Mouse (Mus musculus) C2C12 (cell line): ENCODE data around the gene Hoxb4. TPM values are rescaled to one million over a fixed set of nuclear protein-coding genes. Genes with fewer than 3 reads are reported as not detected.

Experiments
- H3K27me3 ChIP-seq: one replicate; pipeline ENCODE4 v1.6.1; 2011; ENCODE audit not compliant: control insufficient read depth, insufficient read depth, insufficient read length
- H3K36me3 ChIP-seq: one replicate; pipeline ENCODE4 v1.6.1; 2011; ENCODE audit not compliant: control insufficient read depth, insufficient read depth
- H3K4me3 ChIP-seq: one replicate; pipeline ENCODE4 v1.5.1; 2011; ENCODE audit warnings: mild to moderate bottlenecking, control low read depth; ENCODE audit not compliant: poor library complexity, insufficient read depth, severe bottlenecking
- H3K79me2 ChIP-seq: one replicate; pipeline ENCODE4 v1.6.1; 2011; ENCODE audit not compliant: control insufficient read depth, insufficient read depth
- H3K79me3 ChIP-seq: one replicate; pipeline ENCODE4 v1.6.1; 2011; ENCODE audit warnings: low read depth, control low read depth
- H3ac ChIP-seq: one replicate; pipeline ENCODE3; 2011; ENCODE audit warnings: low read depth; ENCODE audit not compliant: control insufficient read depth, insufficient read length
- CEBPB ChIP-seq: IDR thresholded peaks from one replicate; pipeline ENCODE4 v1.6.1; 2011; ENCODE audit warnings: low read depth, mild to moderate bottlenecking, control low read depth, moderate library complexity
- CTCF ChIP-seq: IDR thresholded peaks from one replicate; pipeline ENCODE4 v1.5.1; 2011; ENCODE audit not compliant: control insufficient read depth, insufficient read depth, insufficient read length
- FOSL1 ChIP-seq: IDR thresholded peaks from one replicate; pipeline ENCODE4 v1.8.0; 2011; ENCODE audit warnings: mild to moderate bottlenecking, low read length; ENCODE audit not compliant: poor library complexity, insufficient read depth, severe bottlenecking
- MAX ChIP-seq: IDR thresholded peaks from one replicate; pipeline ENCODE4 v1.6.1; 2011; ENCODE audit warnings: mild to moderate bottlenecking, control low read depth
- MYOD1 ChIP-seq: IDR thresholded peaks from one replicate; pipeline ENCODE4 v1.6.1; 2011; ENCODE audit warnings: low read depth; ENCODE audit not compliant: control insufficient read depth, insufficient read length
- MYOG ChIP-seq: IDR thresholded peaks from one replicate; pipeline ENCODE4 v1.6.1; 2011; ENCODE audit not compliant: control insufficient read depth, insufficient read length; ENCODE audit errors: extremely low read depth
- USF1 ChIP-seq: IDR thresholded peaks from one replicate; pipeline ENCODE4 v1.6.1; 2011; ENCODE audit warnings: low read depth, mild to moderate bottlenecking, control low read depth, moderate library complexity
- polyA plus RNA-seq: library from polyadenylated mRNA; unstranded; fragments of >200 nt; fragmentation: generic; extraction: Trizol; gene quantifications from one replicate; pipeline ENCODE4 v1.2.1, GENCODE M21; 2012; ENCODE audit warnings: missing spikeins

The Hoxb4 gene
- polyA plus RNA-seq, 1 experiment, result 0.02 TPM

DNA sequence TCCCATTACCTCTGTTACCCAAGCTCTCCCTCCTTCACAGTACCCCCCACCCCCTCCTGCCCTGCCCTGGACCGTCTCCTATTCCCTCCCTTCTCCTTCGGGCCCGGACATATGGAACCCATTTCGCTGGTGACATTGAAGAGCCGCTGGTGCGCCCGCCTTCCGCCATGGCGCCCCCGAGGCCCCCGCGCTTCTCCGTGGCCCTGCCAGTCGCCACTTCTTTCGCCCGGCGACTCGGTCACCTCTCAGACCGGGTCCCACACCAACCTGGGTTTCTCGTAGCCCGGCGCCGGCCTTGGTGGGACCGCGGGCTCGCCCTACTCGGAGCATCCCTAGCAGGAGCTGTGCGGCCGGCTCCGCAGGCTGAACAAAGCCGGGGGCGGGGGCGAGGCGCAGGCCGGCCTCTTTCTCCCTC is 14.6 kb downstream of the Hoxb4 start:
- no peaks in the 10 kb centered on the region for H3K79me2 ChIP-seq
- TF ChIP-seq MYOG (no peak), FOSL1 (no peak), USF1 (no peak), MYOD1 (no peak), CEBPB (no peak), MAX (no peak), CTCF (no peak)
- no peaks in the 10 kb centered on the region for H3K79me3 ChIP-seq
- H3ac ChIP-seq, result no peak overlapping the region
- no peak overlapping the region for H3K4me3 ChIP-seq
- H3K27me3 ChIP-seq, result peaks cover 89% of the 10 kb centered on the region
- H3K36me3 ChIP-seq, result no peaks in the 10 kb centered on the region

DNA sequence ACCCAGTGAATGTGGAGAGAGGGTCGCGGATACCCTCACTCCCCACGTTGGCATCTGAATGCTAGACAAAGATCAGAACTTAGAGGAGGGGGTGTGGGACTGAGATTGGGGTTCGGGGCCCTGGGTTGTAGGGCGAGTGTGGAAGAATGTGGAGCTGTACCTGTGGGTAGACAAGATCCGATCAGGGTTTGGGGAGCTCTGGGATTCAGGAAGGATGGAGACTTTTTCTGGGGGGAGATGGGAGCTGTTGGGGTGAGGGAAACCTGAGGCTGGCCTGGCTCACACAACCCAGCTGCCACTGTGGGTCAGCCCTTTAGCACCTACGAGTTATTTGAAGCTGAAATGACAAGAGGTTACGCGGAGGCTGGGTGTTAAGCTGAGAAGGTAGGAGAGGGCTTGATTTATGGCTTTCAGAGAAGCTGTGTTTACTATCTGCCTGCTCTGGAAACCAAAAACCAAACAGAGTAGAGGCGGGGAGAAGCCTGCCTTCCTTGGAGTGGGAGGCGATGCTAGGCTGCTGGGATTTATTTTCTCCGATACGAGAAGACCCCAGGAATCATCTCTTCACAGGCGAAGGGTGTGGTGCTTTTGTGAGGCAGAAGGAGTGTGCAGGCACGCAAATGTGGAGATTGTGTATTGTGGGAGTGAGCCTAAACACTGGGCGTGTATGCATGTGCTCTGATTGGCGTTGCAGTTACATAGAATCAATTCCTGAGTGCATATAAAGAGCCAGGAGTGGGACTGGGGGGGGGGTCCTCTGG is 15.4 kb downstream of the Hoxb4 start:
- no peaks in the 10 kb centered on the region for H3K36me3 ChIP-seq
- H3ac ChIP-seq, result no peak overlapping the region
- no peaks in the 10 kb centered on the region for H3K79me2 ChIP-seq
- H3K27me3 ChIP-seq, result peaks cover 92% of the 10 kb centered on the region
- no peak overlapping the region for H3K4me3 ChIP-seq
- no peak for TF ChIP-seq MYOG
- no peak for TF ChIP-seq USF1
- TF ChIP-seq MYOD1, result no peak
- TF ChIP-seq CEBPB, result no peak
- TF ChIP-seq MAX, result no peak
- no peak for TF ChIP-seq CTCF
- TF ChIP-seq FOSL1, result no peak
- H3K79me3 ChIP-seq, result no peaks in the 10 kb centered on the region

GRCm38 (mm10) chr11:96334002-96334364 is 15.9 kb downstream of the Hoxb4 start:
- no peak for TF ChIP-seq MAX
- no peak for TF ChIP-seq CEBPB
- no peak for TF ChIP-seq USF1
- Histone ChIP-seq H3K4me3 (no peak overlapping the region), H3K27me3 (peaks cover 92% of the 10 kb centered on the region)

DNA sequence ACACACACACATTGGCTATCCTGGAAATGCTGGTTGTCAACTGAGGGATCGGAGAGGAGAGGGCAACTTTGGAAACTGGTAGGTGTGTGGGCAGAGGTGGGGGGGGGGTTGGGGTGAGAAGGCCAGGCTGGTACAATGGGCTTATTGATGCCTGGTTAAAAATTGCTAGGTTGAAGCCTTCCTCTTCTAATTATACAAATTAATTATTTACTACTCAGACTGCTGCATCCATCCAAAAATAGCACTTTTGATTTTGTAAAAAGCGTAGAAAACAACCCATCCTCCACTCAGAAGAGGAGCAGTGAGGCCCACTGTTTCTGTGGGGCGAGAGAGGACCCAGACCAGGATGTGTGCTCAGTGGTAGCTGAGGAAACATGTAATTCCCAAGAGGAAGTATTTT is 16.9 kb downstream of the Hoxb4 start:
- TF ChIP-seq CTCF, result no peak
- no peak for TF ChIP-seq FOSL1
- Histone ChIP-seq H3K36me3 (no peaks in the 10 kb centered on the region), H3K79me2 (no peaks in the 10 kb centered on the region), H3K4me3 (no peak overlapping the region), H3ac (no peak overlapping the region), H3K79me3 (no peaks in the 10 kb centered on the region), H3K27me3 (peaks cover 92% of the 10 kb centered on the region)

More at GRCm38 (mm10) chr11:96334002-96334364, 15.9 kb downstream of the Hoxb4 start:
- H3K79me3 ChIP-seq, result no peaks in the 10 kb centered on the region
- no peaks in the 10 kb centered on the region for H3K79me2 ChIP-seq
- H3K36me3 ChIP-seq, result no peaks in the 10 kb centered on the region
- H3ac ChIP-seq, result no peak overlapping the region

DNA sequence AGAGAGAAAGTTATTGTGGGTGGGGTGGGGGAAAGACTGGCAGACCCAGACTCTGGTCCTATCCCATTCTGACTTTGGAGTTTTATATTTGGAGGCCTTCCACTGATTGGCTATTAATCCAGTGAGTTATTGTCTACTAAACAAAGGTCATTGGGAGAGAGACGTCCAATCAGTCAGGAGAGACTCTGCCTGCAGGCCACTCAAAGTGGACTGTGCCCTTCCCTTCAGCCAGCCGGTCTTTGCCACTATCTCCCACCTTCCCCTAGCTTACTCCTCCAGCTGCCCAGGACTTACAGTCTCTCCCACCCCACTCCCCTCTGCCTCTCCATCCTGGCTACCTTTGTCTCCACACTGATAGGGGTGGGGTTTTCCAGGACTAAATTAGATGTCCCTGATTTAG is 18.5 kb downstream of the Hoxb4 start:
- Histone ChIP-seq H3K79me3 (no peaks in the 10 kb centered on the region), H3K27me3 (peaks cover 96% of the 10 kb centered on the region), H3K79me2 (no peaks in the 10 kb centered on the region), H3ac (no peak overlapping the region), H3K4me3 (no peak overlapping the region), H3K36me3 (no peaks in the 10 kb centered on the region)
- TF ChIP-seq MAX, result no peak
- TF ChIP-seq MYOG, result no peak
- TF ChIP-seq FOSL1, result no peak
- no peak for TF ChIP-seq USF1
- no peak for TF ChIP-seq CTCF
- TF ChIP-seq MYOD1, result no peak
- no peak for TF ChIP-seq CEBPB

DNA sequence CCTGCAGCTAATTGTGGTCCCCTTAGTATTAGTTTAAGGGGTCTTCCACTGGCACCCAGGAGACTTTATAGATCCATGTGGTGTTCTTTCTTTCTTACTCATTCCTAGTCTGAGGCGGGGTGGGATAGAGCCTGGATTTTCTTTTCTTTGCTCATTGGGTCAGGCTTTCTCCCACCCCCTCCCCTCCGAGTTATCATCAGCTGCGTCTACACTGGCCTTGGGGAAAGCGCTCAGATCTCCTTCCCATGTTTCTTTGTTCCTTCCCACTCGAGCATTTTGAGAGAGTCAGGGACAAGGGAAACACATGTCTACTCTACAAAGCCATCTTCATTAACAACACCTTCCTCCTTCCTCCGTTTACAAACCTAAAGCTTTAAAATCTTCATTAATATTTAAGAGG is 19.0 kb downstream of the Hoxb4 start:
- Histone ChIP-seq H3K4me3 (no peak overlapping the region), H3K36me3 (no peaks in the 10 kb centered on the region), H3K27me3 (peaks cover 96% of the 10 kb centered on the region), H3ac (no peak overlapping the region), H3K79me3 (no peaks in the 10 kb centered on the region), H3K79me2 (no peaks in the 10 kb centered on the region)
- TF ChIP-seq MYOD1, result no peak
- no peak for TF ChIP-seq USF1
- TF ChIP-seq MAX, result no peak
- TF ChIP-seq MYOG, result no peak
- no peak for TF ChIP-seq CTCF
- no peak for TF ChIP-seq FOSL1
- no peak for TF ChIP-seq CEBPB
